ENCODE assay signal across 14 mouse cellular contexts in the genomic region with DNA sequence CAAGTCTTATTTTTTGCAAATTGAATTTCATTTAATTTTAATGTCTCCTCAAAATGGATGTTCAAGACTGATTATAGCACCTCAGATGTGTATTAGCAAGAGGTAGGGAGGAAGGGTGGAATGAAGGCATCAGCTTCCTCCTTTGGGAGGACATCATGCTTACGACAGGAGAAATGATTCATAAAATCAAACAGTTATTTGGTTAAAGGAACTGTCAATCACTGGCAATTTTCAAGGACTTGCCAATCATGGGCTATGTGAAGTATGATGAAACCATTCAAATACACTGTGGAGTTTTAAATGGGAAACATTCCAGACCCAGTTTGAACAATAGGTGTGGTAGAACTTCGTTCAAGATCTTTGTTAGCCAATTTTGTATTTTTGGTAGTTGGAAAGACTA.
"Had no signal": no experiment of that assay in that cellular context is flagged by ENCODE, and none has a peak within 500 bp of the region (broad histone marks: within the 10 kb centered on the region; RNA-seq: fewer than 3 reads in every experiment).

No protein-coding gene starts in this region.

- H3K27ac ChIP-seq: neural tube, embryonic 15.5 days; stomach, embryonic 15.5 days; stomach, postnatal 0 days had no signal

- H3K27me3 ChIP-seq: neural tube, embryonic 15.5 days; stomach, embryonic 15.5 days had no signal

- H3K4me3 ChIP-seq: neural tube, embryonic 15.5 days; stomach, embryonic 15.5 days had no signal

- H3K4me1 ChIP-seq: neural tube, embryonic 15.5 days; stomach, embryonic 15.5 days had no signal

- DNase-seq: retina, postnatal 1 day; right cerebral cortex, adult 18-20 months; right cerebral cortex, postnatal 14 days; right cerebral cortex, postnatal 25 days; right cerebral cortex, postnatal 4 days; spleen, adult 18-20 months; thymus, adult 18-20 months; thymus, adult 2 months; thymus, postnatal 25 days; thymus, postnatal 36 days; thymus, postnatal 4 days had no signal

- H3K9ac ChIP-seq: neural tube, embryonic 15.5 days; stomach, embryonic 15.5 days had no signal

- H3K36me3 ChIP-seq: neural tube, embryonic 15.5 days; stomach, embryonic 15.5 days had no signal

- H3K9me3 ChIP-seq: neural tube, embryonic 15.5 days; stomach, embryonic 15.5 days had no signal

- H3K4me2 ChIP-seq: neural tube, embryonic 15.5 days; stomach, embryonic 15.5 days had no signal
